Mouse (Mus musculus) kidney, embryonic 14.5 days (tissue): ENCODE data around the gene Eif3i. TPM values are rescaled to one million over a fixed set of nuclear protein-coding genes. Genes with fewer than 3 reads are reported as not detected.

Experiments
- ATAC-seq: fragments of 200-750 bp; cut with Nextera tagmentation; 2 replicates; pipeline ENCODE4 v1.8.0; 2017; ENCODE audit warnings: moderate number of reproducible peaks, mild to moderate bottlenecking, moderate TSS enrichment, moderate library complexity; ENCODE audit not compliant: low FRiP score, low TSS enrichment
- H3K27ac ChIP-seq: fragments of 300-500 bp; sonication (generic); 2 replicates; pipeline ENCODE4 v1.5.1; 2014; ENCODE audit warnings: low read depth, mild to moderate bottlenecking, low read length, moderate library complexity, mixed read lengths
- H3K27me3 ChIP-seq: fragments of 300-500 bp; sonication (generic); 2 replicates; pipeline ENCODE4 v1.6.1; 2014; ENCODE audit warnings: mild to moderate bottlenecking, low read length; ENCODE audit not compliant: control insufficient read depth, insufficient read depth
- H3K36me3 ChIP-seq: fragments of 300-500 bp; sonication (generic); 2 replicates; pipeline ENCODE4 v1.6.1; 2014; ENCODE audit warnings: low read length, mixed read lengths; ENCODE audit not compliant: control insufficient read depth, insufficient read depth
- H3K4me1 ChIP-seq: fragments of 300-500 bp; sonication (generic); 2 replicates; pipeline ENCODE4 v1.6.1; 2014; ENCODE audit warnings: low read length, mixed read lengths; ENCODE audit not compliant: control insufficient read depth, insufficient read depth
- H3K4me2 ChIP-seq: fragments of 300-500 bp; sonication (generic); replicated peaks from 2 replicates; pipeline ENCODE4 v1.6.1; 2014; ENCODE audit warnings: low read depth, mild to moderate bottlenecking, low read length
- H3K4me3 ChIP-seq: fragments of 300-500 bp; sonication (generic); 2 replicates; pipeline ENCODE4 v1.5.1; 2014; ENCODE audit warnings: mild to moderate bottlenecking, low read length
- H3K9ac ChIP-seq: fragments of 300-500 bp; sonication (generic); 2 replicates; pipeline ENCODE4 v1.6.1; 2014; ENCODE audit warnings: low read depth, mild to moderate bottlenecking, low read length, moderate library complexity
- H3K9me3 ChIP-seq: fragments of 300-500 bp; sonication (generic); 2 replicates; pipeline ENCODE4 v1.6.1; 2016; ENCODE audit warnings: low read length; ENCODE audit not compliant: control insufficient read depth
- WGBS: fragments of 180-500 bp; shearing (Covaris S2); extraction: QIAGEN DNeasy Blood & Tissue Kit; methylation state at CpG from one replicate; pipeline ENCODE4 v1.1.7; 2014; 5-methylcytosine and 5-hydroxymethylcytosine counted together
- polyA plus RNA-seq: library from polyadenylated mRNA; unstranded; fragments of >200 nt; fragmentation: Nextera tagmentation; extraction: Ambion mirVana; gene quantifications from 2 replicates; pipeline ENCODE4 v1.2.1, GENCODE M21; 2014

The Eif3i gene
- polyA plus RNA-seq, 1 experiment from 2014 or later = 340 TPM

DNA sequence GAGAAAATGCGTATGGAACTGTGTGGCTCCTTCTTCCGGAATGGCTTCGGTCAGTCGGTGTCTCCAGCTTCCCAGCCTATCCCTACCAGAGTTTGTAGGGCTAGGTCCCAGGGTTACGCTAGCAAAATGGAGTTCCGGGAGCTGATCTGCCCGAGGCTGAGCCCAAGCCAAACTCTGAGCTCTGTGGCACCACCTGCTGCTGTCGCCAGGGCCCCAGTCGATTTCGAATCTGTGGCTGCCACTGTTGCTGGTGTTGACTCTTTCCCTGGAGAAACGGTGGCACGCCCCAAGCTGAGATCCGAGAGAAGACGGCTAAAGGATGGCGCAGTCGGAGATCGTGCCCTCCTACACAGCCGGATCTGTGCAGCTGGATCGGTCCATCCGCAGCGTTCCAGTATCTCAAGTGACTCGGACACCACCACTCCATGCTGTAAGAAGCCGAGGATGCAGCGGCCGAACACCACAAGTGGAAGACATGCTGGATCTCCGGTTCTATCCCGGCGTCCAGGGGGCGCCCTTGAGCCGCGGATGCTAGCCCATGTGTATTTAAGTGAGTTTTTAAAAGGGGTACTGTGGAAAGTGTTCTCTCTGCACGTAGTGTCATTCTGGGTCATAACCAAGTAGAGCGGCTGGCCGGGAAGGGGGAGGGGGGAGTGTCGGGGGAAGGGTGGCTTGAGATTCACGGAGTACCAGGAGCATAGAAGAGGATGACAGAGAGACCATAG is 15.4 kb downstream of the Eif3i start:
- WGBS = 1% methylated on average over 36 of the region's 36 CpGs

GRCm38 (mm10) chr4:129584370-129584769 is 16.1 kb downstream of the Eif3i start:
- H3K4me3 ChIP-seq = peak overlapping the region; percentile 41; the same call in 1 of the 2 replicates
- peak overlapping the region; percentile 68 for H3K4me2 ChIP-seq
- ATAC-seq = no peak
- H3K36me3 ChIP-seq = no peaks in the 10 kb centered on the region
- 70% methylated on average over 1 of the region's 1 CpGs for WGBS
- no peaks in the 10 kb centered on the region for H3K9me3 ChIP-seq
- H3K4me1 ChIP-seq = peaks cover 12% of the 10 kb centered on the region
- no peak overlapping the region for H3K9ac ChIP-seq
- H3K27ac ChIP-seq = peak overlapping the region; percentile 53; the same call in 1 of the 2 replicates
- H3K27me3 ChIP-seq = no peaks in the 10 kb centered on the region

More for the DNA sequence above, 15.4 kb downstream of the Eif3i start:
- peak; percentile 78 for ATAC-seq
- peak overlapping the region; percentile 41 for H3K4me3 ChIP-seq
- peak overlapping the region; percentile 68 for H3K4me2 ChIP-seq
- peak overlapping the region; percentile 53 for H3K9ac ChIP-seq
- H3K36me3 ChIP-seq = no peaks in the 10 kb centered on the region
- no peaks in the 10 kb centered on the region for H3K9me3 ChIP-seq
- H3K4me1 ChIP-seq = peaks cover 12% of the 10 kb centered on the region
- peak overlapping the region; percentile 53; the same call in 1 of the 2 replicates for H3K27ac ChIP-seq
- H3K27me3 ChIP-seq = no peaks in the 10 kb centered on the region

- Histone ChIP-seq H3K9me3 (no peaks in the 10 kb centered on the region), H3K27me3 (no peaks in the 10 kb centered on the region), H3K4me2 (no peak overlapping the region), H3K4me1 (peaks cover 12% of the 10 kb centered on the region), H3K27ac (no peak overlapping the region), H3K4me3 (no peak overlapping the region), H3K36me3 (no peaks in the 10 kb centered on the region), H3K9ac (no peak overlapping the region)
- no peak for ATAC-seq
- 82% methylated on average over 1 of the region's 1 CpGs for WGBS
Observed at GRCm38 (mm10) chr4:129582251-129582650, 18.2 kb downstream of the Eif3i start.

DNA sequence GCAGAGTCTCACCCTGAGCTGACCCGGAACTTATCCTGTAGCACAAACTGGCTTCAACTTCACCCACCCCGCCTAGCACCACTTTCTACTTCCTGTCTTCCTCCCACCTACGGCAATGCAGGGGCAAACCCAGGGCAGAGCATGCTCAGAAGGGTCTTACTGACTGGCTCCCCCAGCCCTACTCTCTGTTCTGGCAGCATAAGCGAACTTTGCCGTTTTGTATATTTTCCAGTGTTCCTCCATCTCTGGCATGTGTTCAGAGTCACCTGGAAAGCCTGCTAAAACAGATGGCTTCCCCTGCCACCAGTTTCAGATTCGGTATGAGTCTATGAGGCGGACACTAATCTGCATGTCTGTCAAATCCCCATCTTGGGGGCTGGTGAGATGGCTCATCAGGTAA is 20.1 kb downstream of the Eif3i start:
- no peak overlapping the region for H3K4me2 ChIP-seq
- no peak overlapping the region for H3K9ac ChIP-seq
- H3K9me3 ChIP-seq = no peaks in the 10 kb centered on the region
- H3K4me1 ChIP-seq = peaks cover 14% of the 10 kb centered on the region
- no peaks in the 10 kb centered on the region for H3K36me3 ChIP-seq
- H3K4me3 ChIP-seq = no peak overlapping the region
- no peaks in the 10 kb centered on the region for H3K27me3 ChIP-seq
- no peak for ATAC-seq
- 62% methylated on average over 7 of the region's 7 CpGs for WGBS
- no peak overlapping the region for H3K27ac ChIP-seq

DNA sequence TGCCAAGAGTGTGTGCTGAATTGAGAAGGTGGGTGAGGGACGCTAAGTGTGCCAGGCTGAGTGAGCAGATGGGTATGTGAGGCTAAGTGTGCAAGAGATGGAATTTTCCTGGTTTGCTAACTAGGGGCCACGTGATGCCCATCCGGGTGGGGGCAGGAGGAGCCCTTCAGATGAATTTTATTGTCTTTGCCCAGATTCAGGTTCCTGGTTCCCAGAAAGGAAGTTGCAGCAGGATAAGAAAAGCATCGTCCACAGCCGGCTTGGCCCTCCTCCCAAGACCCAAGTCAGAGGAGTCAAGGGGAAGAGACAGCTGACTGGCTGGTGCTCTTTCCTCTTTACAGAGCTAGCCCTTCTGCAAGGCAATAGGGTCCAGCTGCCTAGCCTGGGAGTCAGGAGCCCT is 22.0 kb downstream of the Eif3i start, which contains the start of gene Fam167b:
Fam167b (minus strand) TSS at position 84 of the 400 bp plus-strand sequence.
- no peak for ATAC-seq
- H3K9ac ChIP-seq = peak within 1 kb of the TSS; percentile 23; the same call in 1 of the 2 replicates
- H3K9me3 ChIP-seq = no peaks in the 10 kb centered on the region
- H3K27me3 ChIP-seq = no peaks in the 10 kb centered on the region
- H3K27ac ChIP-seq = peak within 1 kb of the TSS; percentile 17; the same call in 1 of the 2 replicates
- peaks cover 10% of the 10 kb centered on the region for H3K4me1 ChIP-seq
- H3K4me2 ChIP-seq = peak within 1 kb of the TSS; percentile 30
- WGBS = 82% methylated on average over 5 of the region's 5 CpGs
- peak within 1 kb of the TSS; percentile 3; the same call in 1 of the 2 replicates for H3K4me3 ChIP-seq
- no peaks in the 10 kb centered on the region for H3K36me3 ChIP-seq

DNA sequence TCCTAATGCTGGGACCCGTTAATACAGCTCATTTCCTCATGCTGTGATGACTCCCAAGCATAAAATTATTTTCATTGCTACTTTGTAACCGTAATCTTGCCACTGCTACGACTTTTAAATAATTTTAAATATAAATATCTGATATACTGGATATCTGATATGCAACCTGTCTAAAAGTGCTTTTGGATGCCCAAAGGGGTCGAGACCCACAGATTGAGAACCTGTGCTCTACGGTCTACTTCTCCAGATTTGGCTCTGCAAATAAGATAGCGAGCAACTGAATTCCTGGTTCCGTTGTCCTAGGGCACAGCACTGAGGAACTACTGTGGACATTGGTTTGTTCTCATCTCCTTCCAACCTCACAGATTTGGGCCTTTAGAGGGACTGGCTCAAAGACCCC is 22.8 kb downstream of the Eif3i start:
- no peak overlapping the region; the same call in 1 of the 2 replicates for H3K4me2 ChIP-seq
- WGBS = 80% methylated on average over 7 of the region's 7 CpGs
- peaks cover 10% of the 10 kb centered on the region for H3K4me1 ChIP-seq
- no peaks in the 10 kb centered on the region for H3K9me3 ChIP-seq
- H3K36me3 ChIP-seq = no peaks in the 10 kb centered on the region
- no peak overlapping the region; the same call in 1 of the 2 replicates for H3K4me3 ChIP-seq
- peak overlapping the region; percentile 17; the same call in 1 of the 2 replicates for H3K27ac ChIP-seq
- no peaks in the 10 kb centered on the region for H3K27me3 ChIP-seq
- ATAC-seq = no peak
- H3K9ac ChIP-seq = peak overlapping the region; percentile 23; the same call in 1 of the 2 replicates

DNA sequence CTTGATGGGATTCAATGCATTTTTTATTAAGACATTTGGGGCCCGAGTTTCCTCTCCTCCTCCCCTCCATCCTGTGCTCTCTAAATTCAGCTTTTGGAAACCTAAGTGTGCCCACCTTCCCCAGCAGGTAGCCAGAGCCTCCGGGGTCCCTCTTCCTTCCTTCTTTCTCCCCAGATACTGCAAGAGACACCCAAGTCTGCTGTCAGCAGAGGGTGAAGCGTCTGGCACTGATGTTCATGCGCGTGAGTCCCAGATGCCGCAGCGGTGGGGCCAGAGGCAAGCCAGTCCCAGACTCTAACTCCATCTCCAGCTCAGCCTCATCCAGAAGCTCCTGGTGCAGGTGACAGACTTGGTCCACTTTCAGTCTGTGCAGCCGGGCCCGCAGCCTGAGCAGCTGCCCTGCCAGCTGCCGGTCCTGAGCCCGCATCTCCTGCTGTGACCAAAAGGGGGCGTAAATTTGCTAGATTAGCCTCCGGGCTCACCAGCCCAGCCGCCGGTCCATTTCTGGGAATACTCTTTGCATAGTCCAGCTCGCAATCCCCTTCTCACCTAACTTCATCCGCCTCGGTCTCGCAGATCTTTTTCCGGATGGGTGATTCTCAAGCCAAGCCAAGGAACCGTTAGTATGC is 23.5 kb downstream of the Eif3i start:
- Histone ChIP-seq H3K27ac (no peak overlapping the region; the same call in 1 of the 2 replicates), H3K4me1 (peaks cover 10% of the 10 kb centered on the region), H3K4me2 (peak overlapping the region; percentile 30), H3K9me3 (no peaks in the 10 kb centered on the region), H3K4me3 (peak overlapping the region; percentile 3; the same call in 1 of the 2 replicates), H3K36me3 (no peaks in the 10 kb centered on the region), H3K27me3 (no peaks in the 10 kb centered on the region), H3K9ac (peak overlapping the region; percentile 9; the same call in 1 of the 2 replicates)
- 37% methylated on average over 21 of the region's 21 CpGs for WGBS
- ATAC-seq = no peak

GRCm38 (mm10) chr4:129575171-129575844 is 25.1 kb downstream of the Eif3i start:
- Histone ChIP-seq H3K4me3 (no peak overlapping the region), H3K36me3 (no peaks in the 10 kb centered on the region), H3K9me3 (no peaks in the 10 kb centered on the region), H3K27ac (peak overlapping the region; percentile 55; the same call in 1 of the 2 replicates), H3K27me3 (no peaks in the 10 kb centered on the region), H3K4me2 (0 out of 2 replicates have a peak overlapping the region, but pooled peaks have one; percentile 12), H3K4me1 (peaks cover 7% of the 10 kb centered on the region), H3K9ac (no peak overlapping the region)
- 0 out of 2 replicates have a peak, but pooled peaks have one; percentile 26 for ATAC-seq
- WGBS = 17% methylated on average over 7 of the region's 8 CpGs
